Mouse (Mus musculus) adrenal gland, adult 2 months (tissue): Measurements from ENCODE around the gene Gal. TPM values are rescaled to one million over a fixed set of nuclear protein-coding genes. Genes with fewer than 3 reads are reported as not detected.
A peak's percentile ranks its signal among the peaks of the same experiment; 100 is the strongest.

ENCODE experiments used
- DNase-seq: peaks from one replicate; pipeline ENCODE4 v3.0.0; 2021
- long read RNA-seq: library from polyadenylated mRNA; stranded (forward); transcript quantifications from one replicate; pipeline ENCODE4 v2.0.0, GENCODE M21; 2021
- polyA plus RNA-seq: library from polyadenylated mRNA; depleted of rRNA; stranded (reverse); fragments of >200 nt; gene quantifications from 2 replicates; pipeline ENCODE4 v1.2.3, GENCODE M21; 2012; rRNA removed
- total RNA-seq, 2 experiments: library from RNA; stranded (reverse); gene quantifications; 2 replicates each; pipeline ENCODE4 v1.2.3; 2021

Gal gene
- 100 to 1,000 TPM in 1 of 2 experiments, 10 to 100 TPM in 1; 62.8 to 123 TPM for total RNA-seq
- polyA plus RNA-seq = 70.8 and 161 TPM in 2 replicates
- long read RNA-seq, transcript Gal-202 (6 exons, 788 nt) = major isoform, 132 of 140 reads
- long read RNA-seq, partial matches to known transcripts = 3 of 140 reads
- long read RNA-seq, other reads (novel, unspliced or antisense) = 2 of 140 reads

DNA sequence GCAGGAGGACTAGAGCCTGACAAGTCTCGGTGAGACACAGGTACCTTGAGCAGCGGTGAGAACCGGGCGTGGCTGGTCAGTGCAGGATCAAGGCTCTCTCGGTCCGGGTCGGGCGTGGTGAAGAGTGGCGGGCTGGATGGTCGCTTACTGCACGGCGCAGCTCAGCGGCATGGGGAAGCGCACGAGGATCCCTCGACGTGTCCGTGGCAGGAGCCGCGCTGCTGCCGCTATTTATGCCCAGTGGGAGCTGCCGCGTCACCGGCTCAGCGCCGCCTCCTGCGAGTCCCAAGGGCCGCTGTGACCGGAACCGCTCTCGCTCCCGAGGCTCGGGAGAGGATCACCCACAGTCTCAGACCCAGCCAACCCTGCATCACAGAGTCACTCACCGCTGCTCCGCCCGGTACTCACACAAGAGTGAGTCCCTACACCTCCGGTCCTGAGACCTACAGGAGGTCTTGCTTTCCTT, at the start of gene Gal:
TSS of gene Gal (minus strand) at position 277 of the 466 bp plus-strand sequence.
- peak; percentile 47 for DNase-seq

DNA sequence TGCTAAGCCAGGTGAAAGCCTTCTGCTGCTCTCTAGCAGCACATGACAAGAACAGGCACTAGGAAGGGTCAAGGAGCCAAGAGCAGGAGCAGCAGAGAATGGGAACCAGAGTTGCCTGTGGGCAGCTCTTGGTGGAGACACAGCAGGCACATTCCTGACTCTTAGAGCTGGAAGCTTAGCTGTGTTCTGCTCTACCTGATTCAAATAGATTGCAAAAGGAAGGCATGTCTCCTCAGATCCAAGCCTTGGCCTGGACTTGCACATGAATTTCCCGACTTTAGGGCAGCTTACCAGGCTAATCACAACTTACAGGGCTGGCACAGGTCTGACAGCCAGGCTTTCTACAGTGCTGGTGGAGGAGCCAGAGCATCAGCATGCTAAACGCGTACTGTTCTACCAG, 45.6 kb upstream of the Gal start:
- DNase-seq = no peak

DNA sequence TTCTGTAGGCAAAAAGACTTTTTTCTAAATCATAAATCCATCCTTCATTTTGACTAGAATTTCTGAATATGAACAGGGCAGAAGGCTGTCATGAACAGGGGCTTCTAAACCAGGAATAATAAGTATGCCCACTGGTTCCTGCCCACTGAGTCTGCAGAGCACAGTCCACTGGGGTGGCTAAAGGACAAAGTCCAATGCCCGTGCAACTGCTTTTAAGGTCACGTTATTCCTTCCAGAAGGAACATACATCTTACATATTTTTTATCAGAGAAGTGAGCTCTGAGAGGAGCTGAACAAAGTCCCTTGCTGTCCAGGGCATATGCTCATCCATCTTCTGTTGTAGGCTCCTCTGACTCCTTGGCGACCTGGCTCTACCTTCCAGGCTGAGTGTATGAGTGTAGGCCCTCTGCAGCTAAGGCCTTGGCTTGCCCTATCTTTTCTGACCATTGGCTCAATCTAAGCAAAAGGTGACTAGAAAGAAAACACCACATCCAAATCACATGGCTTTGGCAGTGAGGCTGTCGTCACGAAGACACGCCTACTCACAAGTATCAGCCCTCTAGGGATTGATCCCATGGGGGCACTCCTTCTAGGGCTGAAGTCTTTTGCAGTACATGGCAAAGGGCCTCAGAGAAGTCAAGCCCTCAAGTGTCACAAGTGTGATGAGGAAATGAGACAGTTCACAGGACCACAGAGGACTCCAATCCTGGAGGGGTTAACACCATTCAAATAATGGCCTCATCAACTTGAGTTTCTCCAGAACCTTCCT, 44.2 kb upstream of the Gal start:
- DNase-seq = peak; percentile 28

DNA sequence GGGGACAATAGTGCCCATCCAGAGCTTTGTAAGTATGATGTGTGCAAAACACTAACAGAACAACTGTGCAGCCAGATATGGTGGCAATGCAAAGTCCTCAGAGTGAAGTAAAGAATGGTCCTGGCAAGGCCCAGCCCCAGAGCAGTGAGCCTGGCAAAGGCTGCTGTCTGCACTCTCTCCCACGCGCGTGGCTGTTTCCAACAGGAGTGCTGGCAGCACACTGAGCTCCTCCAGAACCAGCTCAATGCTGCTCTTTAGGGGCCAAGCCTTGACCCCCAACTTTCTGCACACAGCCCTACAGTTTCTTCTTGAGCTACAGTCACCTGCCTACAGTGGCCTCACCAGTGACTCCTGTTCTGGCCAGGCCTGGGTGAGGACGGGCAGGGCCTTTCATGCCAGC, 43.4 kb upstream of the Gal start:
- no peak for DNase-seq

DNA sequence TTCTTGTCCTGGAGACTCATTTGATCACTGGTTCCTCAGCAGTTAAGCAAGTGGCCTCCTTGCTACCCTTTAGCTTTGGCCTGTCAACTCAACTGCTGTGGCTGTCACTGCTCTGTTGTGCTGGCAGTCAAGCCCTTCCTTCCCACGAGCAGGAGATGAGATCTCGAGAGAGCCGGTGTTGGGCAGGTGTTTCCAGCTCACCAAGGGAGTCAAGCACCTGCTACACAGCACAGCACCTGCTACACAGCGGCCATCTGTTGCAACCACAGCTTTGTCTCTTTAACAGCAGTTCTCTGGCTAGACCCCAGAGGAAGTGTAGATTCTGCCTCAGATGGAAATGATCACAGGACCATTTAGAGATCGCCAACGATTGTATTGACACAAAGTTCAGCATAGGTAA, 37.3 kb upstream of the Gal start:
- no peak for DNase-seq

DNA sequence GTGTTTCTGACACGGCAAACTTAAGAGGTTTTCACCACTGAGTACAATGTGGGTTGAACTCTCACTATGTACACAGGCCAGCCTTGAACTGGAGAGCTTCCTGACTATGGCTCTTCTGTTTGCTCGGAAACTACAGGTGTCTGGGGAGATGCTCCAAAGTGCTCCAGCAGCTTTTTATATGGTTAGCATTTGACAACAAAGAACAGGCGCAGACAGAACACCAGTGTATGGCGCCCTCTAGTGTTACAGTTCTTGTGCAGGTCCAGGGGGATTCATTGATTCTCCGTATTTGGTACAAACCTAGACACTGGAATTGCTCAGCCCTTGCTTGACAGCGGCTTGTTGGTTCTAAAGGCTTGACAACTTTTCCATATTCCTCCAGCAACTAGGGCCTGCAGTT, 36.8 kb upstream of the Gal start:
- DNase-seq = peak; percentile 72

DNA sequence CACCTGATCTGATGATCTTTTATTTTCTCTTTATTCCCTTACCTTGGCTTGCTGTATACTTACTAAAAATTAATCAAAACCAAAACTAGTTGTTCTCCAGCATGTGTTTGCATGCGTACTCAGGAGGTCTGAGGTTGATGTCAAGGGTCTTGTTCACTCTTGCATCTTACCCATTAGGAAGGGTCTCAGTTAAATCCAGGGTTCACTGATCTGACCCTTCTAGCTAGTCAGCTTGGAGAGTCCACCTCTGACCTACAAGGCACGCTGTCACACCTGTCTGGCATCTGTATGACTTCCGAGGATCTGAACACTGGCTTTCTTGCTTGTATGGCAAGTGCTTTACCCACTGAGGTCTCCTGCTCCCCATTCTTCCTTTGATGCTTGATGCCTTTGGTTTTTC, 36.4 kb upstream of the Gal start:
- no peak for DNase-seq

DNA sequence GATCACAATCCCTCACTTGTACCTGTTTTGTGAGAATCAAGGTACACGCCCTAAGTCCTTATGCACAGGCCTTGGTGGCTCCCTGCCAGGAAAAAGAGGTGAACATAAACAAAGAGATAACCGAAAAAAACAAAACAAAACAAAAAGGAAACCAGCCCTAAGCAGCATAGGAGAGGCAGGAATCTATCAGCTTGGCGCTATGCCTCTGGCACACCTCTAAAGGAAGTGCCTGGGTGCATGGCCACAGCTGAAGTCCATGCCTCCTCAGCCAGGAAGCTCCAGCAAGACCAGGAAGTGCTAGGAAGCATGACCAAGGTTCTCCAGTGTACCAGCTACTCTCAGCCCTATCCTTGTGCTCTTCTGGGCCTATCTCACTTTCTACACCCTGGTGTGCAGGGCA, 34.9 kb upstream of the Gal start:
- no peak for DNase-seq

DNA sequence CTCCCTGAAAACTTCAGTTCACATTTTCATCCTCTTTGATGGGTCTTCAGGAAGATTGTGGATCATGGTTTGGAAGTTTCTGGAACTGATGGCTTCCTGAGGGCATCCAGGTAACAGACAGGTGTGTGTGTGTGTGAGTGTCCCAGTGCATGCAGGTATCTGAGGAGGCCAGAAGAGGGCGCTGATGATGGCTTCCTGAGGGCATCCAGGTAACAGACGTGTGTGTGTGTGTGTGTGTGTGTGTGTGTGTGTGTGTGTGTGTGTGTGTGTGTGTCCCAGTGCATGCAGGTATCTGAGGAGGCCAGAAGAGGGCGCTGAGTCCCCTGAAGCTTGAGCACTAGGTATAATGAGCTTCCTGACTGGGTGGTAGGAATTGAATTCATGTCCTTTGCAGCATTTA, 33.0 kb upstream of the Gal start:
- DNase-seq = no peak

DNA sequence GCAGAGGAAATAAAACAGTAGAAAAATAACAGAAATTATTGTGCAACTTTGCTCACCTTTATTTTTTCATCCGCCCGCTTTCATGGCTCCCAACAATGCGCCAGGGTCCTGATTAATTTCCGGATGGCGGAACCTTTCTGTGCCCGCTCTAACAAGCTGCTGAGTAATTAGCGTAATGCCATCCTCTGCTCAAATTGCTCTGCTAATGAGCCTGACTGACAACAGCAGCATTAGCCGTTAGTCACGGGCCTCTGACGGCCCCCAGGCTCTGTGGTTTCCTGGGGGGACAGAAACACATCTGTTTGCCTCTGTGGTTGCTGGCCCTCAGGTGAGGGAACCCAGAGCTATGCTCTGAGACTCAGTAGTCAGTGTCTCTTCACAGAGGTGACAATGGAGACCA, 26.7 kb upstream of the Gal start:
- no peak for DNase-seq

DNA sequence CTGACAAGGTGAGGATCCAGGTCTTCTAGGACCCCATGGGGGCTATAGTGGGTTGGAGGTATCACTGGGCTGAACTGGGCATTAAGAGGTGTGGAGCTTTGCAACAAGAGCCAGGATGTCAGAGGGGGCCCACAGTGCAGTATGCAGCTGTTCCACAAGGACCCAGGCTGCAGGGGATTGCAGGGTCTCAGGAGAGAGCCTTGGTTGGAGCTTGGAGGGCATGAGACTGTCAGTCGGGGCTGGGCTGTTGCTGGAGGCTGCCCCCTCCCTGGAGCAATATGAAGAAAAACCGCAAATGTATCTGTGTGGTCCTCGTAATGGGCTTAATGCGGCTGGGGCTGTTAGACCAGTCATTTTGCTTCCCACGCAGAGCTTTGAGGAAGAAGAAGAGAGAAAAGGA, 26.3 kb upstream of the Gal start:
- no peak for DNase-seq

DNA sequence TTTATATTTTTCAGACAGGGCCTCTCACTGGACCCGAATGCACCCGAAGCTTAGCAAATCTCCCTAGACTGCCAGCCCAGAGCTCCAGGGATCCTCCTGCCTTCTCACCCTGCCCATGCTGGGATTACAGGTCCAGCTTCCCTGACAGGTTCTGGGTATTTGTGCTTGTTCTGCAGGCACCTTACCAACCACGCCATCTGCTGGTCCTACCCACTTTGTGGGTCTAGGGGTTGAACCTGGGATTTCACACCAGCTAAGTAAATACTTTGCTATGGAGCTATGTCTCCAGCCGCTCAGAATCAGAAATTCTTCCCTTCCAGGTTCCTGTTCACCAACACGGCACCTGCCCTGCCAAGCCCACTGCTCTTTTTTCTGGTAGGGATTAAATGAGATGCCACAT, 23.6 kb upstream of the Gal start:
- no peak for DNase-seq

DNA sequence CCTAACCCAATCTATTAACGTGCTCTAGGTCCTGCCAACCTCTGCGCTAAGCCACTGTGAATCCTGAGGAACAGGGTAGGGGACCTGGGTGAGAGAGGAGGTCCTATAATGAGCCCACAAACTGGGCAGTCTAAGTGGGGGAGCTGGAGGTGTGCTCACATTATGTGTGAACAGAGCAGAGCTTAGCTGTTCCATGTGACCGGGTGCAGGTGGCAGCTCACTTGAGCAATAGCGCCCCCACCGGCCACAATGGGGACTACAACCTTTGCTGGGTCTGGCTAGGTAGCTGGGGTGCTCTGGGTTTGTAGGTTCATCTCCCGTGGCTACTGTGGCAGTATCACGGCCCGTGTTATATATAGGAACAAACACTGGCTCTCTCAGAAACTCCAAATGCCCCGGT, 22.5 kb upstream of the Gal start:
- DNase-seq = no peak

DNA sequence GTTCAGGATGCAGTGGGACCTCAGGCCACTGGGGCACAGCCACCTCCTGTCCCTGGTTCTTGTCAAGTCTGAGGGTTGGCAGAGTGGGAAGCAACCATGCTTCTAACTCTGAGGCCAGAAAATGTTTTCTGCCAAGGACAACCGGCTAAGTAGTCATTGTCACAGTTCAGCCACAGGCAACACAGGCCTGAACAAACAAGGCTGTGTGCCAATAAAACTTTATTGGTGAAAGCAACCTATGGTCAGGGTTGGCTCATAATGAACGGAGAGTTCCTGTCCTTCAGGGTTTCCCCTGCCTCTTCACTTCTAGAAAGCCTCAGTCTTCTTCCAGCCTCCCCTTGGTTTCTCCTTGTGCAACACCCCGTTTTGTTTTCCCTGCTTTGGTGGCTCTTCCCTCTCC, 21.5 kb upstream of the Gal start:
- no peak for DNase-seq

DNA sequence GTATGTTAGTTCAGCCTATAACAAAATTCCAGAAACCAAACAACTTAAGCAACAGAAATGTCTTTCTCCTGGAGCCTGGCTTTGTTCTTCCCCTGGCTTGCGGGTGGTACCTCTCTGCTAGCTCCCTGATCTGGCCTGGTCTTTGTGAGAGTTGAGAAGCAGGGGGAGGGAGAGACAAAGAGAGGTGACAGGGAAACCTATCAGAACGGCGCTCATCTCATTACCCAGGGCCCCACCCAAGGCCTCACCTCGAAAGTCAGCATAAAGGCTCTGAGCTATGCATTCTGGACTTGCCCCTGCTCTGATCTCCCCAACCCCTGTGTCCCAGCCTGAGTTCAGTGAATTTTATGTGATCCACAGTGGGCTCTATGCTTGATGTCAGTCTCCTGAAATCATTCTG, 20.3 kb upstream of the Gal start:
- DNase-seq = no peak

DNA sequence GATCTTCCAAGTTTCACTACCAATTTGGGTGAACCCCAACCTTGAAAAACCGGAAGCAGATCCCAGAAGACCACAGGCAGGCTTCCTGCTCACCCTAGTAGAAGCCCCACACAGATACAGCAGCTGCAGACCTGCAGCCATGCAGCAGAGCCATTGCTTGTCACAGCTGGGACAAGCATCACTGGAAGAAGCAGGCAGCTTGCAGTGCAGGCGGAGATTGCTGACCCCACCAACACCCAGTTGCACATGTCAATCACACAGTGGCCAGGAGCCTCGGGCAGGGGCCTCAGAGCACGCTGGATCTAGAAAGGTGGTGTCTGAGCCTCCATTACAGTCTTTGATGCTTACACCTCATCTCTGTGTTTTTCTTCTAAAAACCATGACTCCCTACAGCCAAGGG, 19.8 kb upstream of the Gal start:
- no peak for DNase-seq

DNA sequence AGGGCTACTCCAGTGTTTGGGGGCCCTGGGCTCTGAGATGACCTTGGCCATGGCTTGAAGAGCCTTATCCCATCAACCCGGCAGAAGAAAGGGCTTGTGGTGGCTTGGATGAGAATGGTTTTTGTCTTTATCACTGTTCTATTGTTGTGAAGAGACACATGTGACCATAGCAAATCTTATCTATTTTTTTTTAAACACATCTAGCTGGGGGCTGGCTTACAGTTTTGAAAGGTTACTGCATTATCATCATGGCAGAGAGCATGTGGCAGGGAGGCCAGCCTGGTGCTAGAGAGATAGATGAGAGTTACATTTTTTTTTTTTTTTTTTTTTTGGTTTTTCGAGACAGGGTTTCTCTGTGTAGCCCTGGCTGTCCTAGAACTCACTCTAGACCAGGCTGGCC, 17.6 kb upstream of the Gal start:
- no peak for DNase-seq

DNA sequence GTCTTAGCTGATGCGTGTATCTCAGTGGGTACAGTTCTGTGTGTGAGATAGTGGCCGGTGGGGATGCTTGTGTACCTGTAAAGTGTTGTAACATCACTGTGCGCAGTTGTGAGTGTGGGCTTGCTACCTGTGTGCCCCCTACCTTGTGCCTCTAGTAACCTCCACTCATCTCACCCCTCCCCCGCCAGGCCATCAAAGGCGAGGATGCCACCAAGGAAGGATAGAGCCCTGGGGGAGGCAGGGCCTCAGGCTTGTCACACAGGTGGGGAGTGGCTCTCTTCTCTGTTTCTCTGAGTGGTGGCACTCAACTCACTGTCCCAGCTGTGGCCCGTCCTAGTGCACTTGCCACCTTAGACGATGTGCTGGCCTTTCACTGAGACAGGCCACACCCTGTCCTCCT, 16.7 kb upstream of the Gal start:
- DNase-seq = no peak

DNA sequence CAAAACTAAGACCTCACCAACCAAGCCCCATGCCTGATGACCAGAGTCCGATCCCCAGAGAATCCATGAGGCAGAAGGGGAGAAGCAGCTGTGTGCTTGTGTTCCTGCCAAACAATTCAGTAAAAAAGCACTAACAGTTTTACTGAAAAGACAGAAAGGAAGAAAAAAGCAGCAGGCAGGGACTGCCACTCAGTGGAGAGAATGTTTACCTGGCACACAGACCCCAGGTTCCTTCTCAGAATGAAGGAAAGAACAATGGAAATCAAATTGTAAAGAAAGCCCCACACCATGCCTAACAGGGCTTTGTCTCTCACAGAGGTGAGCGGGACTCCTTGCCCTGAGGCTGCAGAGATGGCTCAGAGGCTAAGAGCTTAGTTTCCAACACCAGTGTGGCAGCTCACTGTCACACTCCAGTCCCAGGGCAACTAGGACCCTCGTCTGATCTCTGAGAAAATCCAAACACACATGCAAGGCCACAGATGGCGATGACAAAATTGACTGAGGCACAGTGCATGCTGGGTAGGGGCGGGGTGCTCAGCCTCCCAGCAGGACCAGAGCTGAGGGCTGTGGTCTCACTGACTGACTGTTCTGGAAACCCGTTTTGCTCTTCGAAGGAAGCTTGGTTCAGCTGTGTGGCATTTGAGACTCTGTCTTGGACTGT, 14.9 kb upstream of the Gal start:
- DNase-seq = no peak

DNA sequence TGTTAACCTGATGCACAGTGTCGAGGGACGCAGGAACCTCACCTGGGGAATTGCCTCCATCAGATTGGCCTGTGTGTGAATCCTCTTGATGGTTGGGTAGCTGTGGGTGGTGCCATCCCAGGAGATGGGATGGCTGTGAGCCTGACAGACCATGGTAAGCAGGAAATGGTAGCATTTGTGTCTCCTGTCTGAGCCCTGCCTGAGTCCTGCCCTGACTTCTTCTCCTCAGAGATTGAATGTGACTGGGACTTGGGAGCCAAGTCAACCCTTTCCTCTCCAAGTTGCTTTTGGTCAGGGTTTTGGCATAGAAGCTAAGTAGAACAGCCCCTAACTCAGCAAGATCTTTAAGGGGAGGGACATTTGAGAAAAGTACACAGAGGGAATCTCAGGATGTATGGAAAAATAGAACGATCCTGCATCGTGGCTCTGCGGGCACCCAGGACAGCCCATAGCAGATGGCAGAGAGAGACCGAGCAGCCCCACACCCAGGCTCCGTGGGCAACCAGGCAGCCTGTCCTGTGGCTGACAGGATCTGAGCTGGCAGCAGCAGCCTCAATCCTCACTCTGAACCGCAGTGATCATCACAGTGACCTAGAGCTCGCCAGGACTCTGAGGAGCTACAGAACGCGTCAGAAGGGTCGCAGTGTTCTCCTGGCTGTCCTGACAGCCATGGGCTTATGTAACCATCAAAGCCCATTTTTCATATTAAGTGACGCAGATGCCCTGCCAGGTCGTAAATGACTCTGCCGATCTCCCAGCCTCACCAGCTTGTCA, 13.9 kb upstream of the Gal start:
- DNase-seq = no peak

DNA sequence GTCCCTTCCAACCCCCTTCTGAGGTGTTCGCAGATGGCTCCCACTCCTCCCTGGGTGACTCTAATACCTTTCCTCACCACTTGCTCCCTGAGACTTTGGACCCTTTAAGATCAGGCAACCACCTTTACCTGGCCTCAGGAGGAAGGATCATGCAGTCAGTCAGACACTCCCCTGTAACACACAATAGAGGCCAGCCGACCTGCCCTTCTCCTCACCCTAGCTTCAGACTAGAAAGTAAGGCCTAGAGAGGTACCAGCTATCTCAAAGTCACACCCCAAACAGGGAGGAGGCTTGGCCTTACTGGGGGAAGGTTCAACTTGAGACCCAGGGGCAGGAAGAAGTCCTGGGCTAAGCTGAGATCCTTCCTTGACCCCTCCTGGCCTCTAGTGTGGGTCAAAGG, 9.9 kb upstream of the Gal start:
- no peak for DNase-seq

DNA sequence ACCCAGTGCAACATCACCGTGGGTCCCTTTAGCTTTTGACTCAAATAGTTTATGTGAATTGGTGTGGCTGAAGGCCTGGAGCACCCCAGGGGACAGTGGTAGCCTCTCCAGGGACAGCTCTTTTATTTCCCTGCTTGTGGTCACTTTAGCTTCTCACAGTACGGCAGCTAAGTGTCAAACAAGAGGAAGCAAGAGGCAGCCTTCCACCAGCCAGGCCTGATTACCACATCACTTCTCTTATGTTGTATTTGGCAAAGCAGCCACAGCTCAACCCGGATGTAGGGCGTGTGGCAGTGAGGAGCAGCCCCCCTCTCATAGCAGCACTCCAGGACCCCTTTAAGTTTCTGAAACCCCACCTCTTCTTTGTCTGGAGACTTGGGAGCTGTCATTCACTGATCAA, 8.6 kb upstream of the Gal start:
- no peak for DNase-seq

DNA sequence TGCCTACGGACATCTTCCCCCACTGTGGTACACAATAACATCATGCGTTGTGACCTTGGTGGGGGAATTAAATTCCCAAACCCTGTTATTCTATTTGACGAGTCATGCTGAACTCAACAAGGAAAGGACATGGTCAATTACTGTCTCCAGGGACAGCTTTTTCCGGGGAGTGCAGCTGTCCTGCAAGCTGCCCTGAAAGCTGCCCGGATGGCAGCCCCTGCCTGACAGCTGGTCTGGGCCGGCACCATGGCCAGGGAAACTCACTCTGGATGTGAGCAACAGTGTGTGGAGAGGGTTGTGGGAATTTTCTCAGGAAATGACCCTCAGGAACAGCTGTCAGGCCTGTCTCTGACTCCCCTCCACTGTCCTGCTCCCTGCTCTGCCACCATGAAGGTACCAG, 8.1 kb upstream of the Gal start:
- DNase-seq = no peak
